Mouse (Mus musculus) urinary bladder, adult 2 months (tissue): ENCODE measurements around the gene Gid4. TPM values are rescaled to one million over a fixed set of nuclear protein-coding genes. Genes with fewer than 3 reads are reported as not detected.

Experiments used
- DNase-seq: peaks from one replicate; pipeline ENCODE4 v3.0.0; 2022; ENCODE audit warnings: low spot score
- polyA plus RNA-seq: library from polyadenylated mRNA; depleted of rRNA; stranded (reverse); fragments of >200 nt; gene quantifications from 2 replicates; pipeline ENCODE4 v1.2.3, GENCODE M21; 2012; rRNA removed

Gene Gid4
- polyA plus RNA-seq = 21.5 and 28.1 TPM in 2 replicates

DNA sequence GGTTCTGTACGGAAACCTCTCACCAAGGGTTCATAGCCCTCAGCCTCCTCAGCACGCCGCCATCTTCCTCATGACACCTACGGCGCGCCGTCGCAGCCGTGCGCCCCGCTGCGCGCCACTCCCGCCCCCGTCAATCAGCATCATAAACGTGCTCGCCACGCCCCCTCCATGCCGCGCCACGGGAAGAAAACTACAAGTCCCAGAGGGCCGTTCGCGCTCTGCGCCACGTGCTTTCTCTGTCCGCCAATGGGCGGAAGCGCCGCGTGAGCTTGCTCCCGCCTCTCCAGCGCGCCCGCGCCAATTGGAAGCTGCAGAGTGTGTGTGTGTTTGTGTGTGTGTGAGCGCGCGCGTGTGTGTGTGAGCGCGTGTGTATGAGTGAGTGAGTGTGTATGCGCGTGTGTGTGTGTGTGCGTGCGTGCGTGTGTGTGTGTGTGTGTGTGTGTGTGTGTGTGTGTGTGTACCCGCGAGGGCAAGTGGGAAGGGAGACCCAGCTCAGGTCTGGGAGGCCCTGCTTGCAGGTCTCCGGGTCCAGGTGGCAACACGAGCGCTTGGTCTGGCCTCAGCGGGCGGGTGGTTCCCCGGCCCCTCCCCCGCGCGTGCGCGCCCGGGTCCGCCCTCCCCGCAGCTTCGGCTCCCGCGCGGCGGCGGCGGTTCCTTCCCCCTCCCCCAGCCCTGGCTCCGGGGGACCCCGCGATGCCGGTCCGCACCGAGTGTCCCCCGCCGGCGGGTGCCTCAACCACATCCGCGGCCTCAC is at the start of gene Gid4:
TSS of gene Gid4 (plus strand) at position 183 of the 754 bp plus-strand sequence.
- peak; percentile 94 for DNase-seq

DNA sequence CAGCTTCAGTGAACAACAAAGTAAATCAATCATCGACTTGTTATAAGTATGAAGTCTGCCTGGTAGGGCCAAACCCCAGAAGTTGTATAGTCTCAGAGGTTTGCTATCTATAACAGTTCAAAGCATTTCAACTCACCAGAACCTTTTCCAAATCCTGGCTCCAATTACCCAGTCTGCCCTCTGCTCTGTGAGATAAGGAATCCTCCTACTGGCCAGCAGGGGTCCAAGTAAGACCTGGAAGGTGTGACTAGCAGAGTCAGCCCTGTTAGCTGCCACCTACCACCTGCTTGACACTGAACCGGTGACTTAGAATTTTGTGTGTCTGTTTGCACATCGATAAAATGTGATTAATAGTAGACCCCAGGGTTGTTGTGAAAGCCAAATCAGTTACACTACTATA is 49.7 kb upstream of the Gid4 start:
- DNase-seq = no peak

- no peak for DNase-seq
Measured at GRCm38 (mm10) chr11:60368909-60369308, 48.0 kb upstream of the Gid4 start.

DNA sequence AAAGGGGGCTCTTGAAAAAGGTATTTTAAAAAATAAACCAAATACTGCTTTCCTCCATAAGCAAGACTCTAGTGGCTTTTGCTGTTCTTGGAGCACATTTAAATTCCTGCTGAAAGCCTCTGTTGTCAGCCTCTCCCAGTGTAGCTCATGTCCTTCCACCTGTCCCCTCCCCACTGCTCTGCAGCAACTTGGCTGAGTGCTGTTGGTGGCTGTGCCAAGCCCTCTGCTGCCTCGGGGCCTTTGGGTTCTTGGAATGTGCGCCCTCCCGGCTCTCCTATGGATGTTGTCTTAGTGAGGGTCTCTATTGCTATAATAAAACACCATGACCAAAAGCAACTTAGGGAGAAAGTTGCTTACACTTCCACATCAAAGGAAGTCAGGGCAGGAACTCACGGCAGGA is 47.5 kb upstream of the Gid4 start:
- DNase-seq = no peak

GRCm38 (mm10) chr11:60370431-60370830 is 46.5 kb upstream of the Gid4 start:
- DNase-seq = no peak

DNA sequence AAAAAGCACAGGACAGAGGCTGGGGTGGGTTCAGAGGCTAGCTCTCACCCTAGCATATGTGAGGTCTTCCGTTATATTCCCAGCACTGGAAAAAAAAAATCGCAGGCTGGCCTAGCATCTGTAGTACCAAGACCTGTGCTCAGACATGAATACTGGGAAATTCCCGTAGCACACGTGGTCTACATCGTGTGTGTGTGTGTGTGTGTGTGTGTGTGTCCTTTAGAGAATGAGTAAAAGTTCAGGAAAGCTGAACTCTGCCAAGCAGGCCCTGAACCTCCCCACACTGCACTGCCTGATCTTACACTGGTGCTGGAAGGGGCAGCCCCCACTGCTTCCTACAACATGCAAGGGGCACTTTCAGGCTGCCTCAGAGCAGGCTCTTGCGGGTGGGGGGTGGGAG is 42.5 kb upstream of the Gid4 start:
- DNase-seq = no peak

- DNase-seq = no peak
Measured at GRCm38 (mm10) chr11:60383518-60383917, 33.4 kb upstream of the Gid4 start.

DNA sequence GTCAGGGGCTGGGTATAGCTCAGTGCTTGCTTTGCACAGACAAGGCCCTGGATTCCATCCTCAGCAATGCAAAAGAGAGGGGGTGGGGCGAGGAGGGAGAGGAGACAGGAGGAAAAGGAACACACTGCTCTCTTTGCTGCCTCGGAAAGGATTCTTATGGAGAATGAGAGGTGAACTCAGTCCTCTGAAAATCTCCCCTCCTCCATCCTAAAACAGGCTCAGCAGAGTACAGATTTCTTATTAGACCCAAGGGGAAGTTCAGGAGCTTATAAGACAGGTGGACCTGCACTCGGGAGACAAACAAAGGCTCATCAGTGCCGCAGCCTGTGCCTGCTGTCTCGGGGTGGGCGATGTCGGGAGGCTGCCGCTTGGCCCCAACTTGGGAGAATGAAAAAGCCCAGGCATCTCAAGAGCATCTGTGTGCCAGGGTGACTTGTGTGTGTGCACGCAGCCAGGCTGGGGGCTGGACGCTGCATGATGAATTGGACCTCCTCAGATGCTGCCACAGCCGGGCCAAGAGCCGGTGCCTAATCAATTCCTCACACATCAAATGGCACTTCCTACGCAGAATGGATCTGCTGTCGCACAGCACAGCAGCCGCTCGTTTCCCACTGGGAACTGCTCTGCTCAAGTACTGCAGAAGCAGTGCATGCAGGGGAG is 32.1 kb upstream of the Gid4 start:
- no peak for DNase-seq

- DNase-seq = no peak
Measured at GRCm38 (mm10) chr11:60385946-60386345, 31.0 kb upstream of the Gid4 start.

- no peak for DNase-seq
Measured at GRCm38 (mm10) chr11:60387944-60388343, 29.0 kb upstream of the Gid4 start.

DNA sequence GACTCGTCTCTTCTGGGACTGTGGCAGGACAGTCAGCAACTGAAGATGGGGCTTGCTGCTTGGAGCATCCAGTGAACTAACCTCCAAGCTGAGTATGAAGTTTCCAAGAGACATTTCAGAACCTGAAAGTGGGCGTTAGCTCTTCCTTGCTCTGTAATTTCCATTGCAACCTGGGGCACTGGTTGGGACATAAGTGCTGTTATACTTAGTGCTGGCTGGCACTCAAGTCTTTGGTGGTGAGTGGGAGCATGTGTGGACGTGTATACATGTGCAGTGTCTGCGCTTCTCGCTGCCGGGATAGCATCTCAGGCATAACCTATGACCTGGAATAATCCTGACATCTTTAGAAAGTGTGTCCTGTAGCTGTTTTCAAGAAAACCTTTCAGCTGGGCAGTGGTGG is 25.6 kb upstream of the Gid4 start:
- DNase-seq = no peak

GRCm38 (mm10) chr11:60396546-60396945 is 20.4 kb upstream of the Gid4 start:
- DNase-seq = no peak

GRCm38 (mm10) chr11:60397172-60397571 is 19.8 kb upstream of the Gid4 start:
- DNase-seq = no peak

- DNase-seq = no peak
Measured at GRCm38 (mm10) chr11:60406606-60407005, 10.3 kb upstream of the Gid4 start.

- no peak for DNase-seq
Measured at GRCm38 (mm10) chr11:60412173-60412572, 4.8 kb upstream of the Gid4 start.

DNA sequence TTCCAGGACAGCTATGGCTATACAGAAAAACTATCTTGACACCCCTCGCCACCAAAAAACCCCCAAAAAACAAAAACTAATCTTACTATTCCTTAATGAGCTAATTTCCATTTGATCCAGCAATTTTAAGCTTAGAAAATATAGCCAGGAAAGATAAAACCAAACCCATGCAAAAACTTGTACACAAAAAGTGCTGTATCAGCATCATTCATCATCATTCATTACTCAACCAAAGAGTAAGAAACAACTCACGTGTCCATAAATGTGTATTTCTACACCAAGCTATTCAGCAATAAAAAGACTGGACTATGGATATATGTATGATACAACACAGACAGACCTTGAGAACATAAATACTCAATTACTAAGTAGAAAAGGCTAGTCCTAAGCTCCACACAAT is 4.0 kb upstream of the Gid4 start:
- DNase-seq = no peak

- no peak for DNase-seq
Measured at GRCm38 (mm10) chr11:60416590-60416962, 369 bp upstream of the Gid4 start.

- no peak for DNase-seq
Measured at GRCm38 (mm10) chr11:60417717-60418472, 950 bp downstream of the Gid4 start, which contains the start of gene Atpaf2. Gene Atpaf2, minus strand, starts transcription at chr11:60418457.

GRCm38 (mm10) chr11:60418473-60418803 is 1.5 kb downstream of the Gid4 start:
- DNase-seq = no peak

GRCm38 (mm10) chr11:60422046-60422668 is 5.2 kb downstream of the Gid4 start:
- DNase-seq = no peak

DNA sequence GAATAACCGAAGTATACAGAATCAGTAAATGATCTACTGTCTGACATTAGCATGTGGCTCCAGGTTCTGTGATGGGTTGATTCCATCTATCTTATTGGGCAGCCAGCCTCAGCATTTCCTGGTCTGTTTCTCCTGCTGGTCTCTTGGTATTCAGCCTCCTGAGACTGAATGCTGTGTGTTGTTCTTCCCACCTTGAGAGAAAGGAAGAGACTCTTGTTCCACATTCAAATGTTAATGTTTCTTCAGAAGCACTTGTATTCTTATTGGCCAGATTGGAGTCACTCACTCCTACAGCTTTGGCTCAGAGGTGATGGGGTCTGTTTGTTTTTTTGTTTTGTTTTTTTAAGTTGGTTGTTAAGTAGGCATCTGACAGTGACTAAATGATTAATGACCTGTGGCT is 6.1 kb downstream of the Gid4 start:
- no peak for DNase-seq

GRCm38 (mm10) chr11:60426417-60426816 is 9.5 kb downstream of the Gid4 start:
- DNase-seq = no peak
